Mouse (Mus musculus) bone marrow, adult 2 months (tissue): Measurements from ENCODE around the gene Samsn1. TPM values are rescaled to one million over a fixed set of nuclear protein-coding genes. Genes with fewer than 3 reads are reported as not detected.

Source experiments
- H3K27ac ChIP-seq: fragments of 200-500 bp; 2 replicates; pipeline ENCODE4 v1.5.1; 2012; ENCODE audit warnings: low read depth, mild to moderate bottlenecking, control low read depth, inconsistent platforms, low read length; ENCODE audit not compliant: control insufficient read depth, poor library complexity, insufficient read depth
- H3K4me1 ChIP-seq: fragments of 200-500 bp; 2 replicates; pipeline ENCODE4 v1.6.1; 2011; ENCODE audit warnings: low read length; ENCODE audit not compliant: control insufficient read depth, insufficient read depth
- H3K4me3 ChIP-seq: fragments of 200-500 bp; replicated peaks from 2 replicates; pipeline ENCODE3; 2011; ENCODE audit warnings: mild to moderate bottlenecking, low read depth, low read length, control low read depth; ENCODE audit not compliant: control insufficient read depth
- CTCF ChIP-seq: fragments of 200-500 bp; IDR thresholded peaks from 2 replicates; pipeline ENCODE4 v1.5.1; 2011; ENCODE audit warnings: low read length, control low read depth; ENCODE audit not compliant: control insufficient read depth, insufficient read depth
- POLR2A ChIP-seq: fragments of 200-500 bp; IDR thresholded peaks from 2 replicates; pipeline ENCODE4 v1.6.1; 2011; ENCODE audit warnings: low read depth, mild to moderate bottlenecking, control low read depth, low read length, borderline replicate concordance; ENCODE audit not compliant: control insufficient read depth
- WGBS: fragments of 180-500 bp; shearing (Covaris S2); methylation state at CpG from one replicate; pipeline ENCODE4 v1.1.7; 2018; 5-methylcytosine and 5-hydroxymethylcytosine counted together
- polyA plus RNA-seq: library from polyadenylated mRNA; stranded (reverse); fragments of >200 nt; gene quantifications from 2 replicates; pipeline ENCODE4 v1.2.4, GENCODE M21; 2011; ENCODE audit warnings: low replicate concordance; ENCODE audit not compliant: missing spikeins, insufficient read depth, insufficient read length

Gene Samsn1
- polyA plus RNA-seq, 1 experiment, result 13.2 TPM

DNA sequence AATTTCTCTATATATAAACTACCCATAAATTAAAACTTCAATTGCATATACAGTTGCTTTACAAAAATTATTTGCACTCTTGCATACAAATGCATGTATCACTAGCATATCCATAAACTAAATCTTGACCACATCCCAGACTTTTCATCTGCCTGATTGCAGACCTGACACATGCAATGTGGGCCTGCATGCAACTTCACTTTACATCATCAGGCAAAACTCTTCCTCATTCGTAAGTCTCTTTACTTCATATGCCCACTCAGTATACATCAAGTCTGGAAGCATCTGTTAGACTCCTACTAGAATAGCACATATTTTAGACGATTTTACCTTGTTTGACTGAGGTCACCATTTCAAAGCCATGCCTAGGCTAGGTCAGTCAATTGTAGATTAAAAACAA lies 157.4 kb downstream of the Samsn1 start:
- WGBS, result 48% methylated on average over 2 of the region's 2 CpGs

DNA sequence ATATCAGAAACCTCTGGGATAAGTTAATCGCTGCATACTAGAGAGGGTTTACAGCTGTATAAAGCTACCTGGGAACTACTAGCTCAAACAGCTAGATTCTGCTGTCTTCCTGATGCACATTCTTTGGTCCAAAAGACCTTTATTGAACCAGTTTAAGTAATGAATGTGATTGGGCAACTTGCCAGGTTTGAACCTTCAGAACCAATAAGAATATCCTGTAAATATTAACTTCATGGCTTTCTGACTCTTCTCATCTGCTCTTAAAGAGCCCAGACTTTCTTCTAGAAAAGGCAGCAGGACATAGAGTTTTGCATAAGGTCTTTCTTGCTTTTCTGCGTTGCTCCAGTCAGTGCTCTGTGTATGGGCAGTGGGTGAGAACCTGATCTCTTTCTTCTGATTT lies 165.7 kb downstream of the Samsn1 start:
- WGBS, result 76% methylated on average over 2 of the region's 2 CpGs
- Histone ChIP-seq H3K4me1 (no peaks in the 10 kb centered on the region; the same call in none of the 2 replicates), H3K4me3 (no peak overlapping the region), H3K27ac (no peak overlapping the region; the same call in 1 of the 2 replicates)
- no peak for TF ChIP-seq CTCF
- no peak for TF ChIP-seq POLR2A

More for the DNA sequence above, 157.4 kb downstream of the Samsn1 start:
- TF ChIP-seq CTCF (no peak), POLR2A (no peak)
- no peak overlapping the region for H3K4me3 ChIP-seq
- no peak overlapping the region for H3K27ac ChIP-seq
- H3K4me1 ChIP-seq, result no peaks in the 10 kb centered on the region; the same call in 1 of the 2 replicates

- Histone ChIP-seq H3K4me1 (no peaks in the 10 kb centered on the region; the same call in none of the 2 replicates), H3K4me3 (no peak overlapping the region), H3K27ac (no peak overlapping the region)
- 4% methylated on average over 7 of the region's 7 CpGs for WGBS
- no peak for TF ChIP-seq CTCF
- TF ChIP-seq POLR2A, result no peak
Observed at GRCm38 (mm10) chr16:75855402-75855801, 166.7 kb downstream of the Samsn1 start.

- Histone ChIP-seq H3K4me1 (no peaks in the 10 kb centered on the region; the same call in none of the 2 replicates), H3K27ac (no peak overlapping the region), H3K4me3 (no peak overlapping the region)
- WGBS, result 43% methylated on average over 9 of the region's 9 CpGs
- TF ChIP-seq CTCF, result no peak
- no peak for TF ChIP-seq POLR2A
Observed at GRCm38 (mm10) chr16:75853556-75854271, 168.4 kb downstream of the Samsn1 start.

- 61% methylated on average over 2 of the region's 2 CpGs for WGBS
- Histone ChIP-seq H3K4me3 (no peak overlapping the region), H3K4me1 (no peaks in the 10 kb centered on the region; the same call in none of the 2 replicates), H3K27ac (no peak overlapping the region)
- TF ChIP-seq POLR2A, result no peak
- TF ChIP-seq CTCF, result no peak
Observed at GRCm38 (mm10) chr16:75852485-75852884, 169.6 kb downstream of the Samsn1 start.

DNA sequence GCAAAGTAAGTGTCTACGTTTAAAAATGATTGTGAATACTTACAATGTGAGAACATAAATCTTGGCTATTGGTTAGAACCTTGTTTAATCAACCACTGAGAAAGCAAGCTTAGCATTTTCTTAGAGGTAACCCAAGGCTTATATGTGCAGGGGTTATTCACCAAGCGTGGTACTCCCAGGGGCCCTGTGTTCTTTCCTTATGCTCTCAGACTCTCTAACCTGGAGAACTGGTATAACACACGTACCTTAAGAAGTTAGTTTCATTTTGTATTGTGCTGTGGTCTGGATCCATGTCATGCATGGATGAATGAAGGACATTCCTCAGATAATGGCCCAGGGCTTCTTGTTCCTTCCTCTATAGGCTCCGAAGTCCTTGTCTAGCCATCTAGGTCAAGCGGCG lies 173.0 kb downstream of the Samsn1 start:
- TF ChIP-seq POLR2A, result no peak
- no peak for TF ChIP-seq CTCF
- Histone ChIP-seq H3K27ac (no peak overlapping the region), H3K4me1 (no peaks in the 10 kb centered on the region), H3K4me3 (no peak overlapping the region)
- 80% methylated on average over 6 of the region's 6 CpGs for WGBS

DNA sequence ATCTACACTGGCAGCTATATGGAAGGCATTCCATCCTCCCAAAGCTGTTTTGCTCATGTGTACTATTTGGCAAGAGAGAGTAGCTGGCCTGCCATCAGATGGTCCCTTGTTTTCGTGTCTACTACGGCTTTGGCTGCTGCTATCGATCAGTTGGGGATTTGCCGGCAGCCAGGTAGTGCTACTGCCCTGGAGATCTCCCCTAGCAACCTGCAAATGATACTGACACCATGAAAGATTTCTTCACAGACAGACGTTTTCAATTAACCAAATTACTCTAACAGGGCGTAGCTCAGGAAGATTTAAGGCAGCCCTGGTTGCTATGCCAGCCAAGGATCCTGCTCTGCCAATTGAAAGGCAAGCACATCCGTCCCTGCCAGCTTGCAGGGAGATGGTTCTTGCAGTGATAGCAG lies 178.4 kb downstream of the Samsn1 start:
- 86% methylated on average over 7 of the region's 7 CpGs for WGBS
- Histone ChIP-seq H3K4me3 (no peak overlapping the region), H3K4me1 (no peaks in the 10 kb centered on the region; the same call in 1 of the 2 replicates), H3K27ac (no peak overlapping the region)
- TF ChIP-seq POLR2A, result no peak
- no peak for TF ChIP-seq CTCF

- TF ChIP-seq POLR2A (no peak), CTCF (no peak)
- H3K4me3 ChIP-seq, result no peak overlapping the region
- WGBS, result 91% methylated on average over 9 of the region's 9 CpGs
- no peaks in the 10 kb centered on the region; the same call in 1 of the 2 replicates for H3K4me1 ChIP-seq
- H3K27ac ChIP-seq, result no peak overlapping the region
Observed at GRCm38 (mm10) chr16:75843031-75843430, 179.1 kb downstream of the Samsn1 start.
